In genomic region chr19:40754311-40754710, GRCm38 (mm10) we compare ENCODE assay signal across 8 mouse cellular contexts. TPM values are rescaled to one million over a fixed set of nuclear protein-coding genes. Genes with fewer than 3 reads are reported as not detected.
DNase-seq lines count a peak whose midpoint lies in the region; ATAC-seq and TF ChIP-seq lines count a peak whose summit lies in the region.
"Had no signal": no experiment of that assay in that cellular context is flagged by ENCODE, and none has a peak within 500 bp of the region (broad histone marks: within the 10 kb centered on the region; RNA-seq: fewer than 3 reads in every experiment).

No protein-coding gene starts in this region.

- no peaks in the 10 kb centered on the region for H3K4me1 ChIP-seq in kidney, embryonic 15.5 days
- H3K4me1 ChIP-seq in MEL (ENCODE audit: control insufficient read depth in 1 of 2, insufficient read depth in 2 of 2, low read length in 2 of 2): no peaks in the 10 kb centered on the region
- no peaks in the 10 kb centered on the region for H3K4me1 ChIP-seq in bone marrow, adult 2 months (ENCODE audit: control insufficient read depth, insufficient read depth, low read length)
- H3K4me1 ChIP-seq in limb, embryonic 10.5 days: no peaks in the 10 kb centered on the region
- H3K4me1 ChIP-seq in small intestine, adult 2 months (ENCODE audit: control insufficient read depth, insufficient read depth, insufficient read length, low read length): no peaks in the 10 kb centered on the region

- DNase-seq in kidney, adult 9 months: peak; percentile 56
- peak; percentile 76 for DNase-seq in MEL (ENCODE audit: low read depth, low spot score)
- peak; percentile 49 for DNase-seq in limb, embryonic 10.5 days (ENCODE audit: low spot score)
- no peak for DNase-seq in layer of hippocampus, adult 8-10 months (ENCODE audit: low spot score in 2 of 2)

- no peaks in the 10 kb centered on the region for H3K27me3 ChIP-seq in kidney, embryonic 15.5 days
- no peaks in the 10 kb centered on the region for H3K27me3 ChIP-seq in MEL (ENCODE audit: control insufficient read depth in 1 of 2, insufficient read depth in 2 of 2, low read length in 2 of 2)
- H3K27me3 ChIP-seq in limb, embryonic 10.5 days (ENCODE audit: low read depth, poor library complexity, severe bottlenecking): no peaks in the 10 kb centered on the region
- H3K27me3 ChIP-seq in small intestine, adult 2 months (ENCODE audit: control insufficient read depth, insufficient read depth, low read length): no peaks in the 10 kb centered on the region; the same call in 1 of the 2 replicates

- TF ChIP-seq POLR2A in MEL (IDR thresholded peaks at IDR 0.05; ENCODE audit: control insufficient read depth in 1 of 2, insufficient read depth in 1 of 2, low read depth in 1 of 2, low read length in 2 of 2, poor library complexity in 1 of 2): no peak
- TF ChIP-seq POLR2A in bone marrow, adult 2 months (IDR thresholded peaks at IDR 0.05; ENCODE audit: borderline replicate concordance, control insufficient read depth, low read depth, low read length): no peak
- TF ChIP-seq POLR2A in small intestine, adult 2 months (IDR thresholded peaks at IDR 0.05; ENCODE audit: low read depth, low read length): no peak

- peak; percentile 97 for TF ChIP-seq RAD21 in MEL (IDR thresholded peaks at IDR 0.05; ENCODE audit: low read depth, low read length)

- no peaks in the 10 kb centered on the region for H3K79me2 ChIP-seq in MEL (ENCODE audit: control insufficient read depth, insufficient read depth, low read length, poor library complexity)

- 83% methylated on average over 2 of the region's 2 CpGs for WGBS in kidney, embryonic 15.5 days
- WGBS in bone marrow, adult 2 months: 37% methylated on average over 2 of the region's 2 CpGs
- 81% methylated on average over 2 of the region's 2 CpGs for WGBS in limb, embryonic 10.5 days
- 71% methylated on average over 2 of the region's 2 CpGs for WGBS in small intestine, adult 2 months

- H3K4me2 ChIP-seq in kidney, embryonic 15.5 days: no peak overlapping the region

- no peak overlapping the region for H3K27ac ChIP-seq in kidney, embryonic 15.5 days
- no peak overlapping the region for H3K27ac ChIP-seq in MEL (ENCODE audit: control insufficient read depth, low read depth, low read length)
- no peak overlapping the region for H3K27ac ChIP-seq in bone marrow, adult 2 months (ENCODE audit: control insufficient read depth, insufficient read depth, low read depth, low read length, poor library complexity)
- no peak overlapping the region for H3K27ac ChIP-seq in limb, embryonic 10.5 days
- no peak overlapping the region for H3K27ac ChIP-seq in small intestine, adult 2 months (ENCODE audit: insufficient read depth, low read depth, low read length)

- peak; percentile 74 to 97 (median 87) for TF ChIP-seq CTCF in MEL (IDR thresholded peaks at IDR 0.05 in 2 of 3, conservative IDR thresholded peaks at IDR 0.05 in 1 of 3; ENCODE audit: control insufficient read depth in 1 of 3, insufficient read depth in 1 of 3, low read depth in 2 of 3, low read length in 3 of 3, poor library complexity in 1 of 3, severe bottlenecking in 1 of 3)
- peak; percentile 89 for TF ChIP-seq CTCF in bone marrow, adult 2 months (IDR thresholded peaks at IDR 0.05; ENCODE audit: control insufficient read depth, insufficient read depth, low read length)
- peak; percentile 72; the same call in 1 of the 2 replicates for TF ChIP-seq CTCF in small intestine, adult 2 months (IDR thresholded peaks at IDR 0.05; ENCODE audit: extremely low read depth, insufficient read length, insufficient replicate concordance, low read depth, low read length)

- H3K9ac ChIP-seq in kidney, embryonic 15.5 days: no peak overlapping the region
- no peak overlapping the region for H3K9ac ChIP-seq in MEL (ENCODE audit: control insufficient read depth, low read depth, low read length, poor library complexity, severe bottlenecking)

- H3K4me3 ChIP-seq in kidney, embryonic 15.5 days (replicated peaks): no peak overlapping the region
- H3K4me3 ChIP-seq in MEL (ENCODE audit: control insufficient read depth in 1 of 2, insufficient read depth in 1 of 2, low read depth in 2 of 2, low read length in 2 of 2): no peak overlapping the region
- no peak overlapping the region for H3K4me3 ChIP-seq in bone marrow, adult 2 months (replicated peaks; ENCODE audit: control insufficient read depth, low read depth, low read length)
- H3K4me3 ChIP-seq in limb, embryonic 10.5 days: no peak overlapping the region
- H3K4me3 ChIP-seq in small intestine, adult 2 months (ENCODE audit: low read depth, low read length): no peak overlapping the region

- no peak for TF ChIP-seq EP300 in MEL (IDR thresholded peaks at IDR 0.05; ENCODE audit: low read depth in 1 of 2, low read length in 2 of 2)

- no peak for ATAC-seq in kidney, embryonic 15.5 days (replicated peaks; ENCODE audit: low FRiP score)

- H3K9me3 ChIP-seq in kidney, embryonic 15.5 days (replicated peaks): no peaks in the 10 kb centered on the region
- no peaks in the 10 kb centered on the region for H3K9me3 ChIP-seq in MEL (replicated peaks; ENCODE audit: insufficient read depth, low read length)
- no peaks in the 10 kb centered on the region for H3K9me3 ChIP-seq in limb, embryonic 10.5 days (replicated peaks)

- no peaks in the 10 kb centered on the region for H3K36me3 ChIP-seq in kidney, embryonic 15.5 days
- H3K36me3 ChIP-seq in MEL (ENCODE audit: control insufficient read depth in 1 of 2, insufficient read depth in 2 of 2, low read length in 2 of 2): no peaks in the 10 kb centered on the region; a peak in 1 of 4 replicates
- H3K36me3 ChIP-seq in limb, embryonic 10.5 days: no peaks in the 10 kb centered on the region
- H3K36me3 ChIP-seq in small intestine, adult 2 months (ENCODE audit: control insufficient read depth, insufficient read depth, low read length): no peaks in the 10 kb centered on the region

TF ChIP-seq in MEL, 35 proteins besides CTCF, POLR2A, EP300 and RAD21:
- no peak for TF ChIP-seq ZMIZ1 (IDR thresholded peaks at IDR 0.05; ENCODE audit: low read depth, low read length)
- peak; percentile 94 for TF ChIP-seq ZC3H11A (IDR thresholded peaks at IDR 0.05; ENCODE audit: low read depth, low read length)
- no peak for TF ChIP-seq MYB (IDR thresholded peaks at IDR 0.05; ENCODE audit: low read depth, low read length)
- TF ChIP-seq SMC3 (IDR thresholded peaks at IDR 0.05; ENCODE audit: low read depth, low read length): peak; percentile 92
- TF ChIP-seq E2F4 (IDR thresholded peaks at IDR 0.05; ENCODE audit: borderline replicate concordance, low read depth, low read length): no peak
- peak; percentile 76 for TF ChIP-seq MYC (IDR thresholded peaks at IDR 0.05; ENCODE audit: low read depth, low read length)
- no peak for TF ChIP-seq CHD1 (IDR thresholded peaks at IDR 0.05; ENCODE audit: low read depth, low read length)
- TF ChIP-seq TBP (IDR thresholded peaks at IDR 0.05; ENCODE audit: low read depth, low read length): no peak

RNA-seq across cellular contexts. Expression of gene Cc2d2b, which starts 5.8 kb away (rescaled TPM):
- 0.06 and 0.19 TPM in 2 replicates for polyA plus RNA-seq in kidney, embryonic 15.5 days (2015; fragmentation: Nextera tagmentation; extraction: Ambion mirVana)
- not detected in 2 replicates for total RNA-seq in MEL (2012; rRNA removed)
- polyA plus RNA-seq in MEL (2012; ENCODE audit: insufficient read depth in 1 of 2, insufficient read length in 2 of 2, low read depth in 1 of 2, low replicate concordance in 2 of 2, missing spikeins in 1 of 2): not detected
- polyA plus RNA-seq in bone marrow, adult 2 months (2011; ENCODE audit: insufficient read depth, insufficient read length, low replicate concordance, missing spikeins): 3.9 TPM in 1 of 2 replicates, not detected in the other
- polyA plus RNA-seq in limb, embryonic 10.5 days (2016; fragmentation: Nextera tagmentation; extraction: Ambion mirVana): 0.29 and 0.64 TPM in 2 replicates
- polyA plus RNA-seq in small intestine, adult 2 months (2012; rRNA removed): not detected in 2 replicates
- total RNA-seq in layer of hippocampus, adult 8-10 months (2022): 1 to 10 TPM in 1 of 4 experiments, under 1 TPM in 3; 0.31 to 1.5 (median 0.56) TPM
- total RNA-seq: heart, adult 18-20 months had no signal

Comparison
In these comparisons a context has a peak if more than half of its experiments do, and no peak if none do; other contexts are left out.
1. DNase-seq: peak in kidney, adult 9 months (single experiment), MEL (single experiment) and limb, embryonic 10.5 days (single experiment); none in layer of hippocampus, adult 8-10 months (0 of 2).
2. Peak in every context shown above with its lines, with median percentiles within 50 percentile points of each other: CTCF ChIP-seq.